Mouse (Mus musculus): Measurements from ENCODE around the gene Wsb1. TPM values are rescaled to one million over a fixed set of nuclear protein-coding genes. Genes with fewer than 3 reads are reported as not detected.
"Not testable (repeated sequence)": the region's sequence is repeated elsewhere in the genome, so short reads cannot be mapped to it uniquely, and the experiment has no call there.

Gene Wsb1
- polyA plus RNA-seq, 1 experiment from 2014 or later: 505 TPM

GRCm38 (mm10) chr11:79273757-79274156 is 19.3 kb upstream of the Wsb1 start:
- Histone ChIP-seq H3K27me3 (replicated peaks; ENCODE audit: control insufficient read depth, insufficient read depth, low read length) (no peaks in the 10 kb centered on the region), H3K36me3 (ENCODE audit: control insufficient read depth, insufficient read depth) (no peaks in the 10 kb centered on the region), H3K27ac (ENCODE audit: low read length) (no peak overlapping the region), H3K4me2 (ENCODE audit: low read length) (no peak overlapping the region), H3K9ac (replicated peaks; ENCODE audit: low read depth, low read length) (no peak overlapping the region), H3K4me3 (replicated peaks; ENCODE audit: low read length) (no peak overlapping the region), H3K9me3 (ENCODE audit: control insufficient read depth, low read length) (no peaks in the 10 kb centered on the region), H3K4me1 (replicated peaks; ENCODE audit: control insufficient read depth, insufficient read depth, low read length) (no peaks in the 10 kb centered on the region)
- 88% methylated on average over 4 of the region's 4 CpGs for whole genome bisulfite sequencing
- no peak for ATAC-seq

- ATAC-seq: no peak
- Histone ChIP-seq H3K4me3 (replicated peaks; ENCODE audit: low read length) (no peak overlapping the region), H3K27ac (ENCODE audit: low read length) (no peak overlapping the region), H3K4me2 (ENCODE audit: low read length) (no peak overlapping the region), H3K36me3 (ENCODE audit: control insufficient read depth, insufficient read depth) (no peaks in the 10 kb centered on the region), H3K27me3 (replicated peaks; ENCODE audit: control insufficient read depth, insufficient read depth, low read length) (no peaks in the 10 kb centered on the region), H3K4me1 (replicated peaks; ENCODE audit: control insufficient read depth, insufficient read depth, low read length) (no peaks in the 10 kb centered on the region), H3K9me3 (ENCODE audit: control insufficient read depth, low read length) (no peaks in the 10 kb centered on the region), H3K9ac (replicated peaks; ENCODE audit: low read depth, low read length) (no peak overlapping the region)
- WGBS: 84% methylated on average over 4 of the region's 4 CpGs
Observed at GRCm38 (mm10) chr11:79273039-79273438, 18.6 kb upstream of the Wsb1 start.

- Histone ChIP-seq H3K27me3 (replicated peaks; ENCODE audit: control insufficient read depth, insufficient read depth, low read length) (no peaks in the 10 kb centered on the region), H3K4me3 (replicated peaks; ENCODE audit: low read length) (no peak overlapping the region), H3K9me3 (ENCODE audit: control insufficient read depth, low read length) (no peaks in the 10 kb centered on the region), H3K27ac (ENCODE audit: low read length) (no peak overlapping the region), H3K9ac (replicated peaks; ENCODE audit: low read depth, low read length) (no peak overlapping the region), H3K4me1 (replicated peaks; ENCODE audit: control insufficient read depth, insufficient read depth, low read length) (0 out of 2 replicates have a peak, but pooled peaks cover 4% of the 10 kb centered on the region), H3K36me3 (ENCODE audit: control insufficient read depth, insufficient read depth) (no peaks in the 10 kb centered on the region), H3K4me2 (ENCODE audit: low read length) (no peak overlapping the region)
- ATAC-seq: peak; percentile 45; the same call in 1 of the 2 replicates
- WGBS: 8% methylated on average over 1 of the region's 1 CpGs
Observed at GRCm38 (mm10) chr11:79267171-79267570, 12.7 kb upstream of the Wsb1 start.

GRCm38 (mm10) chr11:79264376-79264775 is 9.9 kb upstream of the Wsb1 start:
- H3K4me1 ChIP-seq (replicated peaks; ENCODE audit: control insufficient read depth, insufficient read depth, low read length): 0 out of 2 replicates have a peak, but pooled peaks cover 4% of the 10 kb centered on the region
- no peak for ATAC-seq
- no peak overlapping the region for H3K4me2 ChIP-seq (ENCODE audit: low read length)
- no peak overlapping the region for H3K9ac ChIP-seq (replicated peaks; ENCODE audit: low read depth, low read length)
- no peaks in the 10 kb centered on the region for H3K27me3 ChIP-seq (replicated peaks; ENCODE audit: control insufficient read depth, insufficient read depth, low read length)
- H3K4me3 ChIP-seq (replicated peaks; ENCODE audit: low read length): no peak overlapping the region
- no peaks in the 10 kb centered on the region for H3K9me3 ChIP-seq (ENCODE audit: control insufficient read depth, low read length)
- WGBS: 61% methylated on average over 3 of the region's 3 CpGs
- no peaks in the 10 kb centered on the region for H3K36me3 ChIP-seq (ENCODE audit: control insufficient read depth, insufficient read depth)
- H3K27ac ChIP-seq (ENCODE audit: low read length): no peak overlapping the region

DNA sequence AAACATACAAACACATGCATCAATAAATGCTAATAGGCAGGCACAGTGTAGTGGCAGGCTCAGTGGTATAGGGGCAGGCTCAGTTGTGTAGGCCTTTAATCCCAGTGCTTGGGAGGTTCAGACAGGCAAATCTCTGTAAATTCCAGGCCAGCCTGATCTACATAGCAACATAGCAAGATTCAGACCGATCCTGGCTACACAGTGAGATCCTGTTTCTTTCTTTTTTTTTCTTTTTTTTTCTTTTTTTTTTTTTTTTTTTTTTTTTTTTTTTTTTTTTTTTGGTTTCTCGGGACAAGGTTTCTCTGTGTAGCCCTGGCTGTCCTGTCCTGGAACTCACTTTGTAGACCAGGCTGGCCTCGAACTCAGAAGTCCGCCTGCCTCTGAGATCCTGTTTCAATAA is 5.7 kb upstream of the Wsb1 start:
- H3K27ac ChIP-seq (ENCODE audit: low read length); H3K27me3 ChIP-seq (replicated peaks; ENCODE audit: control insufficient read depth, insufficient read depth, low read length); H3K4me1 ChIP-seq (replicated peaks; ENCODE audit: control insufficient read depth, insufficient read depth, low read length); H3K9me3 ChIP-seq (ENCODE audit: control insufficient read depth, low read length); H3K36me3 ChIP-seq (ENCODE audit: control insufficient read depth, insufficient read depth); ATAC-seq; H3K4me2 ChIP-seq (ENCODE audit: low read length); H3K4me3 ChIP-seq (replicated peaks; ENCODE audit: low read length); H3K9ac ChIP-seq (replicated peaks; ENCODE audit: low read depth, low read length): not testable (repeated sequence)
- 90% methylated on average over 4 of the region's 4 CpGs for WGBS

GRCm38 (mm10) chr11:79258738-79259137 is 4.3 kb upstream of the Wsb1 start:
- WGBS: 81% methylated on average over 6 of the region's 6 CpGs
- Histone ChIP-seq H3K36me3 (ENCODE audit: control insufficient read depth, insufficient read depth) (no peaks in the 10 kb centered on the region), H3K4me2 (ENCODE audit: low read length) (no peak overlapping the region), H3K4me3 (replicated peaks; ENCODE audit: low read length) (no peak overlapping the region), H3K27ac (ENCODE audit: low read length) (no peak overlapping the region), H3K27me3 (replicated peaks; ENCODE audit: control insufficient read depth, insufficient read depth, low read length) (no peaks in the 10 kb centered on the region), H3K4me1 (replicated peaks; ENCODE audit: control insufficient read depth, insufficient read depth, low read length) (no peaks in the 10 kb centered on the region; the same call in 1 of the 2 replicates), H3K9me3 (ENCODE audit: control insufficient read depth, low read length) (no peaks in the 10 kb centered on the region), H3K9ac (replicated peaks; ENCODE audit: low read depth, low read length) (no peak overlapping the region)
- ATAC-seq: no peak

DNA sequence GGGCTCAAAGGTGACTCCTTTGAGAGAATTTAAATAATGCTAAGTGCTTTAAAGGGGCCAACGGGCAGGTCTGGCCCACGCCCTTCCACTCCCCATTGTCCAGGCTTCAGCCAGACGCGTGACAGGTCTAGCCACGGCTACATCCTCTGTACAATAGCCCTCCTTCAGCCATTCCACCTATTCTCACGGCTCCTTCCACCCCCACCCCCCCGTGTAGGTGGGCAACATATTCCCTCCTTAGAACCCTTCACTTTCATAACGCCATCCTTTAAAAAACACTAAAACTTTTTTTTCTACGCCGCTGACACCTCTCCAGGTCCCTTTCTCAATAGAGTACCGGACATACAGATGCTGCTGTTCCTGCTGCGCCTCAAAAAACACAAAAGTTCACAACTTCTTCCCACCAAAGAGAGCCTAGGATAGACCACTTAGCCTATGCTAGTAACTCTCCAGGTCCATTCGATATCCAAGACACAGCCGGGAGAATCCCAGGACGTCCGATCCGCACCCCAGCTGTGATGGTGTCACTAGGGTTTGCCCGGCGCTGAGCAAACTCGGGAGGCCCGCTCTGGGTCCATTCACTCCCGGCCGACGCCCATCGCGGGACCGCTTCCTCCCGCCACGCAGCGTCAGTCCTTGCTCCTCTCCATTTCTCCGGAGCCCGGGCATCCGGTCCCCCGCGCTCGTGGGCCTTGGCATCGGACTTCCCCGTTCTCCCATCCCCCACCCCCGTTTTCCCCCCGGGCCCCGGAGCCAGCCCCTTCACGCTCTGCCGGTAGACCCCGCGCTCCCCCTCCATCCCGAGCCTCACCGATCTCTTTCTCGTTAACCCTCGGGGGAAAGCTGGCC is 705 bp downstream of the Wsb1 start:
- H3K9ac ChIP-seq (replicated peaks; ENCODE audit: low read depth, low read length): peak overlapping the region; percentile 88
- H3K4me1 ChIP-seq (replicated peaks; ENCODE audit: control insufficient read depth, insufficient read depth, low read length): peaks cover 17% of the 10 kb centered on the region
- H3K27me3 ChIP-seq (replicated peaks; ENCODE audit: control insufficient read depth, insufficient read depth, low read length): no peaks in the 10 kb centered on the region
- peaks cover 2% of the 10 kb centered on the region; the same call in 1 of the 2 replicates for H3K36me3 ChIP-seq (ENCODE audit: control insufficient read depth, insufficient read depth)
- ATAC-seq: peak; percentile 51
- under 1% methylated on average over 49 of the region's 49 CpGs for WGBS
- H3K9me3 ChIP-seq (ENCODE audit: control insufficient read depth, low read length): no peaks in the 10 kb centered on the region
- H3K4me3 ChIP-seq (replicated peaks; ENCODE audit: low read length): peak overlapping the region; percentile 82
- peak overlapping the region; percentile 94 for H3K27ac ChIP-seq (ENCODE audit: low read length)
- H3K4me2 ChIP-seq (ENCODE audit: low read length): peak overlapping the region; percentile 93

GRCm38 (mm10) chr11:79252881-79253541 is 1.5 kb downstream of the Wsb1 start:
- Histone ChIP-seq H3K4me3 (replicated peaks; ENCODE audit: low read length) (peak overlapping the region; percentile 82), H3K36me3 (ENCODE audit: control insufficient read depth, insufficient read depth) (peaks cover 4% of the 10 kb centered on the region; the same call in 1 of the 2 replicates), H3K27me3 (replicated peaks; ENCODE audit: control insufficient read depth, insufficient read depth, low read length) (no peaks in the 10 kb centered on the region), H3K9ac (replicated peaks; ENCODE audit: low read depth, low read length) (peak overlapping the region; percentile 88), H3K4me1 (replicated peaks; ENCODE audit: control insufficient read depth, insufficient read depth, low read length) (peaks cover 17% of the 10 kb centered on the region), H3K9me3 (ENCODE audit: control insufficient read depth, low read length) (no peaks in the 10 kb centered on the region), H3K27ac (ENCODE audit: low read length) (no peak overlapping the region), H3K4me2 (ENCODE audit: low read length) (peak overlapping the region; percentile 93)
- no peak for ATAC-seq
- WGBS: 14% methylated on average over 6 of the region's 6 CpGs

GRCm38 (mm10) chr11:79239024-79239423 is 15.4 kb downstream of the Wsb1 start:
- Histone ChIP-seq H3K27me3 (replicated peaks; ENCODE audit: control insufficient read depth, insufficient read depth, low read length) (no peaks in the 10 kb centered on the region), H3K27ac (ENCODE audit: low read length) (no peak overlapping the region), H3K9me3 (ENCODE audit: control insufficient read depth, low read length) (0 out of 2 replicates have a peak, but pooled peaks cover 4% of the 10 kb centered on the region), H3K4me1 (replicated peaks; ENCODE audit: control insufficient read depth, insufficient read depth, low read length) (no peaks in the 10 kb centered on the region; the same call in 1 of the 2 replicates), H3K36me3 (ENCODE audit: control insufficient read depth, insufficient read depth) (peaks cover 39% of the 10 kb centered on the region), H3K4me3 (replicated peaks; ENCODE audit: low read length) (no peak overlapping the region), H3K9ac (replicated peaks; ENCODE audit: low read depth, low read length) (no peak overlapping the region), H3K4me2 (ENCODE audit: low read length) (no peak overlapping the region)
- 97% methylated on average over 7 of the region's 7 CpGs for WGBS
- no peak for ATAC-seq

Data from forebrain, embryonic 16.5 days (tissue).